Mouse (Mus musculus) ovary, postnatal 14 days (tissue): Measurements from ENCODE around the gene Atxn3.
"Not testable (repeated sequence)": the region's sequence is repeated elsewhere in the genome, so short reads cannot be mapped to it uniquely, and the experiment has no call there.

Source experiments
- DNase-seq: peaks from one replicate; pipeline ENCODE4 v3.0.0; 2022; ENCODE audit warnings: low spot score

The Atxn3 gene

DNA sequence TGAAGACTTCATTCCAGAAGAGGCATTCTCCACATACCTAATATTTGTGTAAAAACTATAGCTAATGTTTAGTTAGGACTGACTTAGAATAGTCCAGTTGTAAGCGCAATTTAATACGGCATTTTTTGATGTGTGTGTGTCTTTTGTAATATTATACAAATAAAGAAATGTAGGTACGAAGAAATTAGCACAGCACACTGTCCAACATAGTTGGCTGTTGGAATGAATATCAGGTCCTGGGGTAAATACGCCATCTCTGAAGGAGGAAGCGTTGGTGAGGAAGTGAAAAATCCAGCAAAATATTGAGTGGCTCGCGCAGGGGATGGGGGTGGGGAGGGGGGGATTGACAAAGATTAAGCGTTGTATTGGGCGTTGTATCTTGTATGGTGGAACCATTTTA lies 510 bp upstream of the Atxn3 start:
- no peak for DNase-seq

GRCm38 (mm10) chr12:101957079-101957941 lies 736 bp downstream of the Atxn3 start:
- no peak for DNase-seq

GRCm38 (mm10) chr12:101955821-101956220 lies 2.2 kb downstream of the Atxn3 start:
- DNase-seq: not testable (repeated sequence)

DNA sequence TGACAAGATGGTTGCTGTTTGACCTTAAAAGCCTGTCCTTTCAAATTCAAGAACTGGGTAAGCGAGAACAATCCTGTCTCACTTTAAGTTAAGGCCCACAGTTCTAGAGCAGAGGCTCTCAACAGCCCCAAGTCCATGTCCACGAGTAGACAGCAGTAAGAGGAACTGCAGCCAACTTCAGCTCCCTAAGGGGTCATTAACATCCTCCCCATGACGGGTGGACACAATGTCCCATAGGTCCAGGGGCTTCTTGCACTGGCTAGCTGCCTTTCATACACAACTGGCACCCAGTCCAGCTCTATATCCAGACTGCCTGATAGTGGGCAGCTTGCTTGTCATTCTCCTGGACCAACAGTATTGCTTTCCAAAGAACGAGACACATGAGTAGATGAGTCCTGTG lies 9.2 kb downstream of the Atxn3 start:
- DNase-seq: no peak

- no peak for DNase-seq
Measured at GRCm38 (mm10) chr12:101947986-101948385, 10.1 kb downstream of the Atxn3 start.

DNA sequence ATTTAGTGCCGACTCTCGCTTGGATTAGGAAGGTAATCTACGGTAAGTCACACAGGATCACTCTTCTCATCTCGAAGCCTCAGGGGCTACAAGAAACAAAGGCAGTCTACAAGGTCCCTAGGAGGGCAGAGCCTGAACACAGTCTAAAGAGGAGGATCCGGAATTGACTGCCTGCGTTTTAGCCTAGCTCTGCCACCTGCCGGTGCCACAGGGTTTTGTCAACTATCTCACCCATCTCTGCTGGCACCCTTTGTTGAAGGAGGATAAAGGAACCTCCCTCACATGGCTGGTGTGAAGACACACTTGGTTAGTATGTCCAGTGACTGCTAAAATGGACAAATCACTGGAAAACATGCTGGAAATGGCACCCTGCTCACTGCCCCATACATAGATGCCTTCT lies 20.5 kb downstream of the Atxn3 start:
- no peak for DNase-seq

DNA sequence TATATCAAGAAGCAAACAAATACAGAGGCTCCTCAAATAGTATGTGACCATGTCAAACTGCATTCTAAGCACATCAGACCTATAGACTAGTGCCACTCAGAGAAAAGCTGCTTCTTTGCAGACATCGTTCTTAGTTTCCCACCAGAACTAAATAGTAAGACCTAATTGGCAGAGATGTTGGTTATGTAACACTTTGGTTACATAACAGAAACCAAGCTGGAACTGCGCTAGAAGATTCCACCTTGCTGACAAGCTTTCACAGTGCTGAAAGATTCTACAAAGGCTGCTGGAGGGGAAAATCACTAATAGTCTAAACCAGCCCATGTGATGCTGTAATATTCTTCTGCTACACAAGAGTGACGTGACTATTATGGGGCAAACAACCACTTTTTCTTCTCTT lies 22.8 kb downstream of the Atxn3 start:
- no peak for DNase-seq

DNA sequence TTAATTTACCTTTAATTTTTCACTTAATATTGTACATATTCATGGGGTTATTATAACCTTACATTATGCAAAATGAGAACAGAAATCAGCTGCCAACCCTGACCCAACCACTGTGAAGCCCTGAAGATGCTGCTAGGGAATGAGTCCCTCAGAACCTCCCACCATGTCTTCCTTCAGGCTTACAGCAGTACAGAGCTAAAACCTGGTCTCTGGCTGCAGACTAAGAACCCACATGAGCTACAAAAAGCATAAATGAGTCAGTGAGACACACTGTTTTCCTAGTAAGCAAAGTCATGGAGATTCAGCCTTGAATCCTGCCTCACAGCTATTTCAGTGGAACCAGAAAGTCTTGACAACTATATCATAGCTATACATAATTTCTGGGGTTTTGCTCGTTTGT lies 29.6 kb downstream of the Atxn3 start:
- no peak for DNase-seq

- no peak for DNase-seq
Measured at GRCm38 (mm10) chr12:101922313-101922712, 35.7 kb downstream of the Atxn3 start.

- no peak for DNase-seq
Measured at GRCm38 (mm10) chr12:101919847-101920246, 38.2 kb downstream of the Atxn3 start.

DNA sequence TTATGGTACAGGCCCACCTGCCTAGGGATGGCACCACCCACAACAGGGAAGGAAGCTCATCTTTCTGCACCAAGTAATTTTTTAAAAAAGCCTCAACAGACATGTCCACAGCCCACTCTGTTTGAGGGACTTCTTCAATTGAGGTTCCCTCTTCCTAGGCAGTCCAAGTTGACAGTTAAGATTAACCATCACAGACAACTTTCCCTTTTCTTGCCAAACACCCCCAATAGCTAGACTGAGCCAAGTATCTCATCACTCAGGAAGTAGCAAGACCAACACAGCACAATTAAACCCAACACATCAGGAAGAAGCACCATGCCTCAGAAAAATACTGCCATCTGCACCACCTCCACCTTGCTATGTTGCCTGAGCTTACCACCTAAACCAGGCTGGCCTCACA lies 40.9 kb downstream of the Atxn3 start:
- no peak for DNase-seq

DNA sequence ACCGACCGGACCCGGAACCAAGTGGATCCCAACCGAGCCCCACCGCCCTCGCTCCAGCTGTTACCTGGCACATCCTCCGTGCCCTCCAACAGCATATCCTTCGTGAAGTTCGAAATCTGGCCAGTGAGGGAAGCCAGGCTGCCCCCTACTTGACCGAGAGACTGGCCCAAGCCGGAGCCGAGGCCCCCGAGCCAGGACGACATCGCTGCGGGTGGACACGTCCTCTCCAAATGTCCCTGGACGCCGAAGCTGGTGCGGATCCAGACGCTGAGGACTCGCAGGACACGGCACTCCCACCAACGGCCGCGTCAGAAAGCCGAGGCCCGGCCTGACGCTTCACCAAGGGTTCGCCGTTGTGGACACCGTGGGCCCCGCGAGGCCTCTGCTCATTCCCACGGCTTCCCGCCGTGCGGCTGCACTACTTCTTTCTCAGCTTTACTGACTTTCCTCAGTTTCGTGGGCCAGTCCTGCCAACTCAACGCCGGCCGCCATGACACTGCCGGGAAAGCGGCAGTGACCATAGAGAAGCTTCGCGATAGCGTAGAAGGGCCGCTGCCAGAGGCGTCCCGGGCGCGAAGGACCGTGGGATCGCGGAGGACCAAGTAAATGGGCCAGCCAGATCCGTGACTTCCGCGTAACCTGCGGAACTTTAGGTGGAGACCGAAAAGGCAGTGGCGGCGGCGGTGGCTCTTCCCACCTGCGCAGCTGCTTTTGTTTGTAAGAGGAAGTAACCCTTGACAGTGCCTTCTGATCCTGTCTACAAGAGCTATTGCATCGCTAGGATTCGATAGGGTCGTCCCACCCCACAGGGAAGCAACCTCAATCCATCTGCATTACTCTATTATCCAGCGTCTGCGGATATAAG lies 45.2 kb downstream of the Atxn3 start, which contains the start of gene Trip11:
TSS of gene Trip11 (minus strand) at position 642 of the 865 bp plus-strand sequence.
- DNase-seq: peak; percentile 85

DNA sequence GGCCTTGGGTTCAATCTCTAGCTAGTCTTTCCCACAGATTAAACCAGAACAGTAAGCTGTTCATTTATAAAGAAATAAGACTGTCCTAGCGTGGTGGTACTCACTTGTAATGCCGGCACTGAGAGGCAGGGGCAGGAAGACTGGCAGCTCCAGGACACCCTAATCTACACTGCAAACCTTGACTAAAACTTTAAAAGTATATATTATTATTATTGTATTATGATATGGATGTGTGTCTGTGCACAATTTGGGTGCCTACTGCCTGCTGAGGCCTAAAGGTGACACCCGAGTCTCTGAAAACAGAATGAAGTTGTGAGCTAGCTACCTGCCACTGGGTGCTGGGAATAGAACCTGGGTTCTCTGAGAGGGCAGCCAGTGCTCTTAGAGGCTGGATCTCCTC lies 46.7 kb downstream of the Atxn3 start:
- no peak for DNase-seq

GRCm38 (mm10) chr12:101910360-101910759 lies 47.7 kb downstream of the Atxn3 start:
- DNase-seq: no peak

DNA sequence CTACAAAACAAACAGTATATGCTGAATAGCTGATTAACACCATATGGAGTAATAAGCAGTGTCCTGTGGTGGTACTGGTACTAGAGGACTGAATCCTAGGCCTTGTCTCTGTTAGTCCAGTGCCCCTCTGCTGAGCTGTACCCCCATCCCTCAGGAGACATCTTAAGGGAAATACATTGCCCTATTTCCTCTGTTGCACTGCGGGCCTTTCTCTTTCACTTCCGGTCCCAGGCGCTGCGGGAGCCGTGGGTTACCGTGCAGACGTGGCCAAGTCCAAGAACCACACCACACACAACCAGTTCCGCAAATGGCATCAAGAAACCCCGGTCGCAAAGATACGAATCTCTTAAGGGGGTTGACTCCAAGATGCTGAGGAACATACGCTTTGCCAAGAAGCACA lies 52.2 kb downstream of the Atxn3 start:
- DNase-seq: no peak

DNA sequence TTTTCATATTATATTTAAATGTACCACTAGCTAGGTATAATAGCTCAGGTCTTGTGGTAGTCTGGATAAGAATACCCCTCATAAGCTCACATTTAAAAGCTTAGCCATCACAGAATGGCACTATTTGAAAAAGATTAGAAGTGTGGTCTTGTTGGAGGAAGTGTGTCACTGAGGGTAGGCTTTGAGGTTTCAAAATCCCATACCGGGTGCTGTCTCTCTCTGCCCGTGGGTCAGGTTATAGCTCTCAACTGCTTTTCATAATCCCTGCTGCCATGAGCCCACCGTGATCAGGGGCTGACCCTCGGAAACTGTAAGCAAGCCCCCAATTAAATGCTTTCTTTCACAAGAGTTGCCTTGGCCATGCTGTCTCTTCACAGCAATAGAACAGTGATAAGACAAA lies 53.1 kb downstream of the Atxn3 start:
- no peak for DNase-seq

DNA sequence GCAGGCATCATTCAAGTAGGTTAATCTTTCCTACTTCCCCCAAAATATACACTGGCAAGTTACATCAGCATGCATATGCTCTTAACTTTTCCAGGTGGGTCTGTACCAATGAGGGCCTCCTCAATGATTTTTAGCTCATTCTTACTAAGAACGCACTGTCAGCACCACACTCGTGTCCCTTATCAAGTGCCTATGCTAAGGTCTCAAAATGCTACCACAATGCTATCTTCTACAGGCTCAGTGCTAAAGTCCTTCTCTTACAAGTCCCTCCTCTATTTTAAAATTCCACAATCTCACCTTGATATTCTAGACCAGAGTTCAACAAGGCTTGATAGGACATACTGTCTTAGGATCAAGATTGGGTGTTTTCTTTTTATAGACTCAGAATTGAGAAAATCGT lies 53.9 kb downstream of the Atxn3 start:
- DNase-seq: no peak

DNA sequence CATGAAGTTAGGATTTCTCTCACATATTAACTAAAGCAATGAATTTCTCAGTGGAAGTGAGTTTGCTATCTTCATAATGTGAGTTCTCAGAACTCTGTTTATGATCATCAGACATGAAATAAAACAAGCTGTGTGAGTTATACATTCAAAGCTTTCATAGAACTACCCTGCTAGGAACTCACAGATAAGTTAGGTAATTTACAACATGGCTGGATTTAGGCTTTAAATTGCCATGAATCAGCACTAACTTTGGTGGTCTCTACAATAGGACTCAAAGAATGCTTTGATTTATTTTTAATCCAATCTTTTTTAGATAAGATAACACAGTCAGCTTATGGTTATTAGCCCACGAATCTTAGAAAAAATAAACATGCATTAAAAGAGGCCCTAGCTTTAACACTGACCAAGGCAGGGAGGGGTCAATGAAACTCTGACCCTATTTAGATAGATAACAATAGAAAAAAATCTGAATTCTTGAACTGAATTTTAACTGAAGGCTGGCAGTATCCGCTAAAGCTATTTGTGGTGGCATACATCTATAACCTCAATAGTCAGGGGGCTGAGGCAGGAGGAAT lies 58.3 kb downstream of the Atxn3 start:
- DNase-seq: no peak

DNA sequence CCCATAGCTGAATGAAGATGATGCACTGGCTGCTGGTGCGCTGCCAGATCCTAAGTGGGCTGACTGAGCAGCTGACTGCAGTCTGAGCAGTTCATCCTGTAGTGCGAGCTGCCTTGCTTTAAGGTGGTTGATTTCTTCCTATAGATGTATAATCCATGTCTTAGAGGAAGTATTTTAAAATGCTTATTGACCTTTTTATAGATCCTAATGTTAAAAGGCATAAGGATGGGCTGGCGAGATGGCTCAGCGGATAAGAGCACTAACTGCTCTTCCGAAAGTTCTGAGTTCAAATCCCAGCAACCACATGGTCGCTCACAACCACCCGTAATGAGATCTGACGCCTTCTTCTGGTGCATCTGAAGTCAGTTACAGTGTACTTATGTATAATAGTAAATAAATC lies 59.1 kb downstream of the Atxn3 start:
- no peak for DNase-seq

DNA sequence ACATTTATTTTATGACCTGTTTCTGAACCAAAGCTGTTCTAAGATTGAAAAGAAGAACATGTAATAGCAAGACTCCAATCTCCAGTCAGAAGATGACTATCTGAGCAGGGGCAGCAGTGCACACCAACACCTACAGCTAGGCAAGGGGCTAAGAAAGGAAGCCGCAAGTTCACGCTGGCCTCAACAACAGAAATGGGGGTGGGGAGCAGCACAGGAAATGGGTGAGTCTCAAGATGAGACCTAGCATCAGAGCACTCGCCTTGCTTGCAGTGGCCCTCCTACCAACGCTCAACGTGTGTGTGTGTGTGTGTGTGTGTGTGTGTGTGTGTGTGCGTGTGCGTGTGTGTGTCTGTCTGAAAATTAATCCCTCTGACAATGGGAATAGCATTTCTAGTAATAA lies 60.9 kb downstream of the Atxn3 start:
- no peak for DNase-seq

DNA sequence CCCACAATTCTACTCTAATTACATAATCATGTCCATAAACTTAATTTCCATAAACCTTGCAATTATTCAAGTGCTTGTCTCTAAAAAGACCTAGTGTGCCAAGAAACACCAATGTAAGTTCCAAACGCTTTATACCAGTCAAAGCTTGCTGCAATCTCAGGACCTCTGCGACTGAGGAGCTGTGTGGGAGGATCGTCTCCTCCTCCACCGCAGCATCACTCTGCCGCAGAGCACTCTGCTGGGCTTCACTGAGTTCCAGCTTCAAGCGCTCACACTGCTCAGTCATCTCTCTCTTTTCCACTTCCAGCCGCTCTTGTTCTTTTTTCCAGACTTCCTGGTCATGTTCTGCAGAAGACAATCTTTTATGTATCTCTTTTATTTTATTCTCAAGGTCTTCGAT lies 64.8 kb downstream of the Atxn3 start:
- no peak for DNase-seq

- DNase-seq: no peak
Measured at GRCm38 (mm10) chr12:101892832-101893231, 65.2 kb downstream of the Atxn3 start.

GRCm38 (mm10) chr12:101891066-101891465 lies 67.0 kb downstream of the Atxn3 start:
- DNase-seq: no peak
